Mouse (Mus musculus) E14TG2a.4 (cell line): Measurements from ENCODE around the gene Vmn1r28.
"Not testable (repeated sequence)": the region's sequence is repeated elsewhere in the genome, so short reads cannot be mapped to it uniquely, and the experiment has no call there.

Source experiments
- CTCF ChIP-seq: conservative IDR thresholded peaks from 2 replicates; pipeline ENCODE4 v1.5.1; 2014; ENCODE audit warnings: low read length
- NANOG ChIP-seq: IDR thresholded peaks from 2 replicates; pipeline ENCODE4 v1.6.1; 2014; ENCODE audit warnings: borderline replicate concordance, low read length, mixed read lengths
- POU5F1 ChIP-seq: IDR thresholded peaks from 2 replicates; pipeline ENCODE4 v1.6.1; 2014; ENCODE audit warnings: low read length, borderline replicate concordance

DNA sequence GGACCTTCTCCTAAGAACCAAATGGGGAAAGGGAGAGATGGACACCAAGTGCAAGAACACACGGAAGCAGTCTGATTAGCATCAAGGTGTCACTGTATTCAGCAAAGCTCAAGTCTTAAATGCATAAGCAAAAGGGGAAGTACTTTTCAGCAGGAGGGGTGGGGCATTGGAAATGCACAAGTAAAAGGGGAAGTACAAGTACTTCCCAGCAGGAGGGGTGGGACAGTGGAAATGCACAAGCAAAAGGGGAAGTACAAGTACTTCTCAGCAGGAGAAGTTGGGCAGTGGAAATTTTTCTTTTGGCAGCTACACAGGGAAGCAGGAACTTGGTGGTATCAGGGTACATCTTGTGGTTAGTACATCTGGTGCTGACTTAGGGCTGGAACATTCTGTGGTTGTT lies 17.8 kb downstream of the Vmn1r28 start:
- TF ChIP-seq CTCF, NANOG, POU5F1: not testable (repeated sequence)
